Mouse (Mus musculus) limb, embryonic 14.5 days (tissue): ENCODE measurements around the gene Lasp1. TPM values are rescaled to one million over a fixed set of nuclear protein-coding genes. Genes with fewer than 3 reads are reported as not detected.
"Not testable (repeated sequence)": the region's sequence is repeated elsewhere in the genome, so short reads cannot be mapped to it uniquely, and the experiment has no call there.

Experiments used
- ATAC-seq: fragments of 200-750 bp; cut with Nextera tagmentation; 2 replicates; pipeline ENCODE4 v1.8.0; 2017; ENCODE audit warnings: low read depth, moderate number of reproducible peaks, moderate TSS enrichment; ENCODE audit not compliant: low FRiP score
- DNase-seq: peaks from one replicate; pipeline ENCODE4 v3.0.0-alpha.2; 2015; ENCODE audit warnings: low spot score
- H3K27ac ChIP-seq: fragments of 300-500 bp; sonication (generic); replicated peaks from 2 replicates; pipeline ENCODE4 v1.5.1; 2014; ENCODE audit warnings: low read depth, mild to moderate bottlenecking, low read length, moderate library complexity, mixed read lengths
- H3K27me3 ChIP-seq: fragments of 300-500 bp; sonication (generic); 2 replicates; pipeline ENCODE4 v1.6.1; 2014; ENCODE audit warnings: low read length, mixed read lengths; ENCODE audit not compliant: control insufficient read depth, insufficient read depth
- H3K36me3 ChIP-seq: fragments of 300-500 bp; sonication (generic); 2 replicates; pipeline ENCODE4 v1.6.1; 2014; ENCODE audit warnings: mild to moderate bottlenecking, low read length, moderate library complexity, mixed read lengths; ENCODE audit not compliant: control insufficient read depth, insufficient read depth
- H3K4me1 ChIP-seq: fragments of 300-500 bp; sonication (generic); 2 replicates; pipeline ENCODE4 v1.6.1; 2014; ENCODE audit warnings: antibody characterized with exemption, low read length, mixed read lengths; ENCODE audit not compliant: control insufficient read depth, insufficient read depth
- H3K4me2 ChIP-seq: fragments of 300-500 bp; sonication (generic); replicated peaks from 2 replicates; pipeline ENCODE4 v1.6.1; 2014; ENCODE audit warnings: low read depth, mild to moderate bottlenecking, low read length, moderate library complexity; ENCODE audit not compliant: severe bottlenecking
- H3K4me3 ChIP-seq: fragments of 300-500 bp; sonication (generic); replicated peaks from 2 replicates; pipeline ENCODE4 v1.5.1; 2014; ENCODE audit warnings: low read length
- H3K9ac ChIP-seq: fragments of 300-500 bp; sonication (generic); 2 replicates; pipeline ENCODE4 v1.6.1; 2014; ENCODE audit warnings: mild to moderate bottlenecking, low read depth, low read length, moderate library complexity; ENCODE audit not compliant: severe bottlenecking
- H3K9me3 ChIP-seq: fragments of 300-500 bp; sonication (generic); 2 replicates; pipeline ENCODE4 v1.6.1; 2016; ENCODE audit warnings: low read length; ENCODE audit not compliant: control insufficient read depth
- POLR2A ChIP-seq: fragments of 200-500 bp; IDR thresholded peaks from 2 replicates; pipeline ENCODE4 v1.8.0; 2012; ENCODE audit warnings: inconsistent platforms, mild to moderate bottlenecking, moderate library complexity, borderline replicate concordance; ENCODE audit not compliant: insufficient read depth, insufficient read length; ENCODE audit errors: extremely low read depth
- WGBS: fragments of 180-500 bp; shearing (Covaris S2); extraction: QIAGEN DNeasy Blood & Tissue Kit; methylation state at CpG from one replicate; pipeline ENCODE4 v1.1.7; 2014; 5-methylcytosine and 5-hydroxymethylcytosine counted together
- polyA plus RNA-seq, 2 experiments: library from polyadenylated mRNA; depleted of rRNA in 1 of 2; stranded (reverse) in 1 of 2; unstranded in 1 of 2; fragments of >200 nt; fragmentation: Nextera tagmentation in 1 of 2; extraction: Ambion mirVana in 1 of 2; gene quantifications; 2 replicates each; pipeline versions ENCODE4 v1.2.1 to v1.2.3; 2012 to 2014

The Lasp1 gene
- polyA plus RNA-seq, 2 experiments: 95.7 to 105 TPM

DNA sequence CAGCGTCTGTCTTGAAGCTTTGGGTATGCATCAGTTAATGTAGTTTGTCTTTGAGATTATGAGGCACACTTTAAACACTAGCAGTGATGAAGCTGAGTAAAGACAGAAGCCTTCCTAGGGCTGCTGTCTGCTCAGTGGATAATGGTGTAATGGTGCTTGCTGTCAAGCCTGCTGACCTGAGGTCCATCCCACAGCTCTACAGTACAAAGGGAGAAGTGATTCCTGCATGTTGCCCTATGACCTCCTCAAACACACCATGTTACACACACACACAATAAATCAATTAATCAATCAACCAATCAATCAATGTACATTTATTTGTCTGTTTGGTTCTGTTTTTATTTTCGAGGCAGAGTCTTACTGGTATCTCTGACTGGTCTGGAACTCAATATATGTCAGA lies 63.3 kb downstream of the Lasp1 start:
- 54% methylated on average over 2 of the region's 2 CpGs for WGBS
- ATAC-seq: no peak

DNA sequence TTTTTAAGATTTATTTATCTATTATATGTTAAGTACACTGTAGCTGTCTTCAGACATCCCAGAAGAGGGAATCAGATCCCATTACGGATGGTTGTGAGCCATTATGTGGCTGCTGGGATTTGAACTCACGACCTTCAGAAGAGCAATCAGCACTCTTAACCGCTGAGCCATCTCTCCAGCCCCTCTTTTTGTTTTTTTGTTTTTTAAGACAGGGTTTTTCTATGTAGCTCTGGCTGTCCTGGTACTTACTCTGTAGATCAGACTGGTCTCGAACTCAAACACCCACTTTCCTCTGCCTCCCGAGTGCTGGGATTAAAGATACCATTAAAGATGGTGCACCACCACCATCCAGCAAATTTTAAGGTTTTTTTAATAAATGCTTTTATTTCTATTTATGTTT lies 66.6 kb downstream of the Lasp1 start:
- no peak for ATAC-seq
- no peak for TF ChIP-seq POLR2A
- WGBS: 87% methylated on average over 5 of the region's 5 CpGs

More for the DNA sequence above, 63.3 kb downstream of the Lasp1 start:
- DNase-seq: no peak
- no peak overlapping the region for H3K4me3 ChIP-seq
- H3K9ac ChIP-seq: no peak overlapping the region
- no peaks in the 10 kb centered on the region for H3K36me3 ChIP-seq
- TF ChIP-seq POLR2A: no peak
- no peaks in the 10 kb centered on the region for H3K4me1 ChIP-seq
- no peaks in the 10 kb centered on the region for H3K9me3 ChIP-seq
- no peak overlapping the region for H3K27ac ChIP-seq
- H3K4me2 ChIP-seq: no peak overlapping the region
- no peaks in the 10 kb centered on the region for H3K27me3 ChIP-seq

DNA sequence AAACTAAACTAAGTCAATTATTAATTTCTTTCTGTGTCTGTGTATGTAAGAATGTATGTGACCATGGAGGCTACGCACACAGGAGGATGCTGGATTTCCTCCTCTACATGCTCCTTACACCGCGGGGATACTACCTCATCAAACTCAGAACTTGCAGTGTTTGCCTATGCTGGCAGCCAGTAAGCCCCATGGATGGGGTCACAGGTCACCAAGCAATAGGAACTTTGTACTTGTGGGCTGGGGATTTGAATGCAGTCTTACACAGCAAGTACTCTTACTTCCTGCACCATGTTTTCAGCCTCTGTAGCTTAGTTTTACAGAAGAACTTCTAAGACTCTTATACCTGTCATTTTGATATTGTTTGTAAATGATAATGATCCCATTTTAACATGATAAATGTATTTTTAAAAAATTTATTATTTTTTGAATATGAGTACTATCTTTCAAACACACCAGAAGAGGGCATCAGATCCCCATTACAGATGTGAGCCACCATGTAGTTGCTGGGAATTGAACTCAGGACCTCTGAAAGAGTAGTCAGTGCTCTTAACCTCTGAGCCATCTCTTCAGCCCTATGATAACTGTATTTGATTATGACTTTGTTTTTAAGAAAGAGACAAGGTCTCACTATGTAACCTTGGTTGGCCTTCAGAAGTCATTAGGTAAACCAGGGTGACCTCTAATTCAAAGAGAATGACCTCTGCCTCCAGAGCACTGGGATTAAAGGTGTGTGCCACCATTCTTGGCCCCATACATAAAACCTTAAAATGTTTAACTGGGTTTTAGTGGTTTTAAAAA lies 67.5 kb downstream of the Lasp1 start:
- WGBS: 90% methylated on average over 3 of the region's 3 CpGs
- no peaks in the 10 kb centered on the region for H3K4me1 ChIP-seq
- H3K9ac ChIP-seq: no peak overlapping the region
- no peak for TF ChIP-seq POLR2A
- no peak for DNase-seq
- no peaks in the 10 kb centered on the region for H3K9me3 ChIP-seq
- H3K27me3 ChIP-seq: no peaks in the 10 kb centered on the region
- ATAC-seq: no peak
- H3K4me3 ChIP-seq: no peak overlapping the region
- H3K36me3 ChIP-seq: no peaks in the 10 kb centered on the region
- no peak overlapping the region for H3K27ac ChIP-seq
- no peak overlapping the region for H3K4me2 ChIP-seq

More for the DNA sequence above, 66.6 kb downstream of the Lasp1 start:
- H3K4me2 ChIP-seq: no peak overlapping the region
- no peak overlapping the region for H3K4me3 ChIP-seq
- no peaks in the 10 kb centered on the region for H3K9me3 ChIP-seq
- DNase-seq: no peak
- H3K27ac ChIP-seq: no peak overlapping the region
- no peaks in the 10 kb centered on the region for H3K4me1 ChIP-seq
- no peak overlapping the region for H3K9ac ChIP-seq
- no peaks in the 10 kb centered on the region for H3K36me3 ChIP-seq
- no peaks in the 10 kb centered on the region for H3K27me3 ChIP-seq

DNA sequence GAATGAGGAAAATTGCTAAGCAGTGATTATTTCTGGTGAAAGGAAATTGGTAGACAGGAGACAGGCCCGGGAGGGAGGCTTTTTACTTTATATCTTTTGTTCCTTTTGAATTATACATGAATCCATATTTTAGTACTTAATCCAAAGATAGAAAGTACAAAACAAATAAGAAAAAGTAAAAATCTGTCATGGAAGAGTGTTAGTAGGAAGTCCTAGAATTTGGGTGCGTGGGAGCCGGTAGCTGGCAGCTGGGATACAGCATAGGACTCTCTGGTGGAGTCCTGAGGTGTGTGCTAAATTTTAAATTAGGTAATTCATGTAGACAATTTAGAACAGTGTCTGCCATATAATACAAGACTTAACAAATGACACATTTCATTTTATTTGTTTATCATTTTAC lies 68.8 kb downstream of the Lasp1 start:
- no peak overlapping the region for H3K27ac ChIP-seq
- H3K4me1 ChIP-seq: no peaks in the 10 kb centered on the region
- H3K4me3 ChIP-seq: no peak overlapping the region
- no peak overlapping the region for H3K4me2 ChIP-seq
- no peak for TF ChIP-seq POLR2A
- DNase-seq (no peak), ATAC-seq (no peak)
- H3K9ac ChIP-seq: no peak overlapping the region
- 92% methylated on average over 3 of the region's 3 CpGs for WGBS
- H3K9me3 ChIP-seq: no peaks in the 10 kb centered on the region
- no peaks in the 10 kb centered on the region for H3K27me3 ChIP-seq
- no peaks in the 10 kb centered on the region for H3K36me3 ChIP-seq

DNA sequence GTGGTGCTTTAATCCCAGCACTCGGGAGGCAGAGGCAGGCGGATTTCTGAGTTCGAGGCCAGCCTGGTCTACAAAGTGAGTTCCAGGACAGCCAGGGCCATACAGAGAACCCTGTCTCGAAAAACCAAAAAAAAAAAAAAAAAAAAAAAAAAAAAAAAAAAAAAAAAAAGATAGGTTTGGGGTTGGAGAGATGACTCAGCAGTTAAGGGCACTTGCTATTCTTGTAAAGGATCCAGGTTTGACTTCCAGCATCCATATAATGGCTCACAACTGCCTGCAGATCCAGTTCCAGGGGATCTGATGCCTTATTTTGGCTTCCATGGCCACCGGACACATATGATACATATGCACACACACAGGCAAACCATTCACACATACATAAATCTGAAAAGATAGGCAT lies 73.6 kb downstream of the Lasp1 start:
- H3K27me3 ChIP-seq, DNase-seq, H3K9me3 ChIP-seq, H3K9ac ChIP-seq, H3K4me2 ChIP-seq, H3K4me3 ChIP-seq, ATAC-seq, H3K36me3 ChIP-seq, H3K4me1 ChIP-seq, H3K27ac ChIP-seq: not testable (repeated sequence)
- WGBS: 95% methylated on average over 5 of the region's 5 CpGs
